Mouse (Mus musculus) bone marrow, adult 2 months (tissue): ENCODE measurements at regions not wholly inside any gene's neighbourhood (a gene's known extent, or its start where the extent isn't known, plus 50 kb on each side); places are given as distances from the start of the nearest gene placed in this dataset.

Experiments used
- CTCF ChIP-seq: fragments of 200-500 bp; IDR thresholded peaks from 2 replicates; pipeline ENCODE4 v1.5.1; 2011; ENCODE audit warnings: low read length, control low read depth; ENCODE audit not compliant: control insufficient read depth, insufficient read depth
- POLR2A ChIP-seq: fragments of 200-500 bp; IDR thresholded peaks from 2 replicates; pipeline ENCODE4 v1.6.1; 2011; ENCODE audit warnings: low read depth, mild to moderate bottlenecking, control low read depth, low read length, borderline replicate concordance; ENCODE audit not compliant: control insufficient read depth

DNA sequence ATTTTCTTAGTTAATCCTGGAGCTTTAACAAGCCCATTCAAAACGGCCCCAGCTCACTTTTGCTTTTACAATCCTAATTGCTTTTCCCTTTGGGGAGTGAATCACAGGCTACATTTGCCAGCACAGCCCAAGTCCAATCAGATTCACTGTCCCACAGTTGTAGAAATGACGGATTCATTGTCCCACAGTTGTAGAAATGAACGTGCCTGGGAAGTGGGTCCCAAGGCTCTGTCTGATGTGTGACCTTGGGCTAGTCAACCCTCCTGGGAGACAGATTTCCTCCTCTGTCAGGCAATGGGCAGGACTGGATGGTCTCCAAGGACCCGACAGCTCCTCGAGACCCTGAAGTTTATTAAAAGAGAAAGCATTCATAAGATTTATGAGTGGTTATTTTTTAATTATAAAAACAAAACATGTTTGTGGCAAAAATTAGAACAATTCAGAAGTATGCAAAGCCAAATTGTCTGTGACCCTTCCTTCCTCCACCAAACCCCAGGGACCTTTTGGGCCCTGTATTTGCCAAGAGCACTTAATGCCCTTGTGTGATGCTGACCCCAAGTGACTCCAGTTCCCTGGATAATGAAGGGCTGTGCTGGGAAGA is 93.1 kb downstream of the Fam43a start:
- no peak for TF ChIP-seq CTCF
- TF ChIP-seq POLR2A, result no peak
